Mouse (Mus musculus) spleen, adult 18-20 months (tissue): ENCODE data around the gene Fam151b.

Experiments
- DNase-seq, 2 experiments: peaks; one replicate each; pipeline ENCODE4 v3.0.0; 2022; ENCODE audit warnings: mixed read lengths in 2 of 2

The Fam151b gene

GRCm38 (mm10) chr13:92410486-92410885 lies 73.3 kb downstream of the Fam151b start:
- no peak for DNase-seq

DNA sequence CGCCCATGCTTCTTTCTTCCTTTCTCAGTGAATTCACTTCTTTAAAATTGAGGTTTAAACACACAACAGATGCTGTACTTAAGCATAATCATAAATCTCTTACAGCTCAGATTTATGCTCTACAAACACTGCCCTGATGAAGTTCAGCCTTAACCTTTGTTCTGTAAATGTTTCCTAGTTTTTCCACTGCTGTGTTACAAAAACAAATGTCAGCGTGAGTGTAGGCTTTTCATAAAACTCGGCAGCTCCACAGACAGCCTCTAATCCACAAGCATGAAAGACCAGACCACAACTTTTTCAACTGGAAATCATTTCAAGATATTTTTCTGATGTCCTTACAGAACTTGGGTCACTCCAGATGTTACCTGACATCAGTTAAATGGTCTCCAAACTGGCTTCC lies 80.3 kb downstream of the Fam151b start:
- no peak for DNase-seq

DNA sequence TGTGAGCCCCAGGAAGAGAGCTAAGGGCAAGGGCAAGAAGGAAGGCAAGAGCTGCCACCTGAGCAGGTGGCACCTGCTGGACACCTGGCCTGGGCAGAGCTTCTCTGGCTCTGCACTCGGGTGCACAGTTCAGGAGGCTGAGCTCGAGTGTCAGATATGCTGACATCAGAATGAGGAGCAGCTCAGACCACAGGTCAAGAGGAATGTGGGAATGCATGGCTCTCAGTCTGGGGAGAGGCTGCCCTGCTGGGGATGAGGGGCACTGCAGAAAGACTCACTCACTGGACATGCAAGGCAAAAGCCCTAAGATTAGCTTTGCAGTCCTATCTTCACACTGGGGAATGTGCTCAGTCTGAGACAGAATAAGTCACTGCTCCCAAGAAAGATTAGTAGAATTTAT lies 81.8 kb downstream of the Fam151b start:
- no peak for DNase-seq
